ENCODE assay signal across 21 mouse cellular contexts in the genomic region with DNA sequence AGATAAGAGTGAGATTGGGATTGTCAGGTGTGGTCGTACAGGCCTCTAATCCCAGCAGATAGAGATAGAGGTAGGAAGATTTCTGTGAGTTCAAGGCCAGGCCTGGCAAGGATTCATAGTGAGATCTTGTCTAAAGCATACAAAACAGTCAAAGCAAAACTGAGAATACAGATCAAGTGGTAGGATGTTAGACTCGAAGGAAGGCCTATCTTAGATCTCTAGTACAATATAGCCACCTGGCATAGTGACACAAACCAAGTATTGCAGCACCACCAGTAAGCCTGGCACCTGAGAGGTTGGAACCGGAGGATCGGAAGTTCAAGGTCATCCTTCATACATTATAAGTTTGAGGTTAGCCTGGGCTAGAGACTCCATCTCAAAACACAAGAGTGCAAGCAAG.
"Had no signal": no experiment of that assay in that cellular context is flagged by ENCODE, and none has a peak within 500 bp of the region (broad histone marks: within the 10 kb centered on the region; RNA-seq: fewer than 3 reads in every experiment).

No protein-coding gene starts in this region.

- H3K27me3 ChIP-seq: kidney, embryonic 15.5 days; limb, embryonic 12.5 days; limb, embryonic 15.5 days; lung, embryonic 15.5 days; megakaryocyte, embryonic 14.5 days; midbrain, embryonic 13.5 days; neural tube, embryonic 12.5 days; neural tube, embryonic 15.5 days had no signal

- H3K9ac ChIP-seq: kidney, embryonic 15.5 days; limb, embryonic 12.5 days; limb, embryonic 15.5 days; liver, embryonic 14.5 days; lung, embryonic 15.5 days; midbrain, embryonic 13.5 days; neural tube, embryonic 12.5 days; neural tube, embryonic 15.5 days had no signal

- H3K4me2 ChIP-seq: kidney, embryonic 15.5 days; limb, embryonic 12.5 days; limb, embryonic 15.5 days; lung, embryonic 15.5 days; midbrain, embryonic 13.5 days; neural tube, embryonic 12.5 days; neural tube, embryonic 15.5 days had no signal

- ATAC-seq: midbrain, embryonic 13.5 days; midbrain, embryonic 16.5 days had no signal

- H3K36me3 ChIP-seq: kidney, embryonic 15.5 days; limb, embryonic 12.5 days; limb, embryonic 15.5 days; lung, embryonic 15.5 days; midbrain, embryonic 10.5 days; midbrain, embryonic 13.5 days; neural tube, embryonic 12.5 days; neural tube, embryonic 15.5 days had no signal

- H3K27ac ChIP-seq: kidney, embryonic 15.5 days; left cerebral cortex, adult 2 months; limb, embryonic 12.5 days; limb, embryonic 15.5 days; liver, embryonic 14.5 days; lung, embryonic 15.5 days; midbrain, embryonic 10.5 days; midbrain, embryonic 13.5 days; neural tube, embryonic 12.5 days; neural tube, embryonic 15.5 days had no signal

- H3K9me3 ChIP-seq: kidney, embryonic 15.5 days; limb, embryonic 12.5 days; limb, embryonic 15.5 days; lung, embryonic 15.5 days; megakaryocyte, embryonic 14.5 days; midbrain, embryonic 10.5 days; midbrain, embryonic 13.5 days; neural tube, embryonic 12.5 days; neural tube, embryonic 15.5 days had no signal

- H3K4me1 ChIP-seq: neural tube, embryonic 12.5 days; neural tube, embryonic 15.5 days had no signal

- DNase-seq: kidney, postnatal 10 days; kidney, postnatal 36 days; layer of hippocampus, postnatal 36 days; left cerebral cortex, postnatal 4 days; lung, adult 18-20 months; lung, postnatal 10 days; lung, postnatal 36 days; thymus, adult 18-20 months; thymus, postnatal 36 days had no signal

- H3K4me3 ChIP-seq: kidney, embryonic 15.5 days; left cerebral cortex, adult 2 months; limb, embryonic 12.5 days; limb, embryonic 15.5 days; lung, embryonic 15.5 days; megakaryocyte, embryonic 14.5 days; midbrain, embryonic 10.5 days; midbrain, embryonic 13.5 days; neural tube, embryonic 12.5 days; neural tube, embryonic 15.5 days had no signal
